Mouse (Mus musculus): ENCODE data around the gene Nipa1. TPM values are rescaled to one million over a fixed set of nuclear protein-coding genes. Genes with fewer than 3 reads are reported as not detected.

Nipa1 gene
- polyA plus RNA-seq, 1 experiment from 2014 or later, result 6.4 TPM

GRCm38 (mm10) chr7:55991858-55992257 lies 27.9 kb downstream of the Nipa1 start:
- Histone ChIP-seq H3K9me3 (no peaks in the 10 kb centered on the region), H3K4me1 (replicated peaks) (no peaks in the 10 kb centered on the region), H3K27ac (no peak overlapping the region), H3K27me3 (replicated peaks) (no peaks in the 10 kb centered on the region), H3K9ac (no peak overlapping the region), H3K4me3 (replicated peaks) (no peak overlapping the region), H3K36me3 (no peaks in the 10 kb centered on the region), H3K4me2 (replicated peaks) (no peak overlapping the region)
- 91% methylated on average over 7 of the region's 7 CpGs for WGBS
- ATAC-seq, result no peak

- no peaks in the 10 kb centered on the region for H3K9me3 ChIP-seq
Measured at GRCm38 (mm10) chr7:55991129-55991528, 28.6 kb downstream of the Nipa1 start.

GRCm38 (mm10) chr7:55986526-55987214 lies 33.1 kb downstream of the Nipa1 start:
- Histone ChIP-seq H3K9ac (no peak overlapping the region), H3K27ac (no peak overlapping the region), H3K4me1 (replicated peaks) (no peaks in the 10 kb centered on the region), H3K4me2 (replicated peaks) (peak overlapping the region; percentile 40; the same call in 1 of the 2 replicates), H3K9me3 (no peaks in the 10 kb centered on the region), H3K36me3 (no peaks in the 10 kb centered on the region), H3K4me3 (replicated peaks) (no peak overlapping the region), H3K27me3 (replicated peaks) (no peaks in the 10 kb centered on the region)
- 32% methylated on average over 13 of the region's 13 CpGs for WGBS
- peak; percentile 75 for ATAC-seq

More at GRCm38 (mm10) chr7:55991129-55991528, 28.6 kb downstream of the Nipa1 start:
- Histone ChIP-seq H3K4me3 (replicated peaks) (no peak overlapping the region), H3K9ac (no peak overlapping the region), H3K4me1 (replicated peaks) (no peaks in the 10 kb centered on the region), H3K27ac (no peak overlapping the region), H3K4me2 (replicated peaks) (no peak overlapping the region), H3K27me3 (replicated peaks) (no peaks in the 10 kb centered on the region), H3K36me3 (no peaks in the 10 kb centered on the region)
- no peak for ATAC-seq
- WGBS, result 93% methylated on average over 3 of the region's 3 CpGs

- no peak overlapping the region for H3K4me3 ChIP-seq (replicated peaks)
- H3K4me2 ChIP-seq (replicated peaks), result no peak overlapping the region
- no peak overlapping the region for H3K9ac ChIP-seq
- 75% methylated on average over 4 of the region's 4 CpGs for WGBS
- no peaks in the 10 kb centered on the region for H3K36me3 ChIP-seq
- H3K27me3 ChIP-seq (replicated peaks), result no peaks in the 10 kb centered on the region
- H3K4me1 ChIP-seq (replicated peaks), result no peaks in the 10 kb centered on the region
- ATAC-seq, result no peak
- no peak overlapping the region for H3K27ac ChIP-seq
- no peaks in the 10 kb centered on the region for H3K9me3 ChIP-seq
Measured at GRCm38 (mm10) chr7:55984754-55985153, 35.0 kb downstream of the Nipa1 start.

GRCm38 (mm10) chr7:55983107-55983506 lies 36.6 kb downstream of the Nipa1 start:
- Histone ChIP-seq H3K27me3 (replicated peaks) (no peaks in the 10 kb centered on the region), H3K27ac (no peak overlapping the region), H3K4me2 (replicated peaks) (no peak overlapping the region), H3K4me3 (replicated peaks) (no peak overlapping the region), H3K4me1 (replicated peaks) (no peaks in the 10 kb centered on the region), H3K36me3 (no peaks in the 10 kb centered on the region), H3K9ac (no peak overlapping the region), H3K9me3 (no peaks in the 10 kb centered on the region)
- no peak for ATAC-seq
- whole genome bisulfite sequencing, result 82% methylated on average over 5 of the region's 5 CpGs

- H3K4me2 ChIP-seq (replicated peaks), result no peak overlapping the region
- no peaks in the 10 kb centered on the region for H3K9me3 ChIP-seq
- H3K36me3 ChIP-seq, result no peaks in the 10 kb centered on the region
- no peak for ATAC-seq
- no peaks in the 10 kb centered on the region for H3K27me3 ChIP-seq (replicated peaks)
- no peaks in the 10 kb centered on the region for H3K4me1 ChIP-seq (replicated peaks)
- no peak overlapping the region for H3K9ac ChIP-seq
- H3K4me3 ChIP-seq (replicated peaks), result no peak overlapping the region
- 86% methylated on average over 10 of the region's 10 CpGs for WGBS
- no peak overlapping the region for H3K27ac ChIP-seq
Measured at GRCm38 (mm10) chr7:55982010-55982700, 37.6 kb downstream of the Nipa1 start.

- Histone ChIP-seq H3K9me3 (no peaks in the 10 kb centered on the region), H3K4me2 (replicated peaks) (no peak overlapping the region), H3K27ac (no peak overlapping the region), H3K9ac (no peak overlapping the region), H3K27me3 (replicated peaks) (no peaks in the 10 kb centered on the region), H3K36me3 (no peaks in the 10 kb centered on the region), H3K4me3 (replicated peaks) (no peak overlapping the region), H3K4me1 (replicated peaks) (no peaks in the 10 kb centered on the region)
- 88% methylated on average over 2 of the region's 2 CpGs for WGBS
- no peak for ATAC-seq
Measured at GRCm38 (mm10) chr7:55981511-55981910, 38.2 kb downstream of the Nipa1 start.

- no peak overlapping the region for H3K27ac ChIP-seq
- no peaks in the 10 kb centered on the region for H3K4me1 ChIP-seq (replicated peaks)
- H3K4me2 ChIP-seq (replicated peaks), result no peak overlapping the region
- no peaks in the 10 kb centered on the region for H3K36me3 ChIP-seq
- H3K9me3 ChIP-seq, result no peaks in the 10 kb centered on the region
- H3K27me3 ChIP-seq (replicated peaks), result no peaks in the 10 kb centered on the region
- no peak overlapping the region for H3K4me3 ChIP-seq (replicated peaks)
- 93% methylated on average over 2 of the region's 2 CpGs for WGBS
- no peak for ATAC-seq
- H3K9ac ChIP-seq, result no peak overlapping the region
Measured at GRCm38 (mm10) chr7:55974429-55974828, 45.3 kb downstream of the Nipa1 start.

GRCm38 (mm10) chr7:55969415-55969814 lies 50.3 kb downstream of the Nipa1 start:
- WGBS, result 80% methylated on average over 1 of the region's 1 CpGs
- H3K27me3 ChIP-seq (replicated peaks), result no peaks in the 10 kb centered on the region
- H3K4me3 ChIP-seq (replicated peaks), result no peak overlapping the region
- H3K4me2 ChIP-seq (replicated peaks), result no peak overlapping the region
- H3K9ac ChIP-seq, result no peak overlapping the region
- ATAC-seq, result no peak
- no peaks in the 10 kb centered on the region for H3K4me1 ChIP-seq (replicated peaks)
- H3K27ac ChIP-seq, result no peak overlapping the region
- no peaks in the 10 kb centered on the region for H3K36me3 ChIP-seq
- H3K9me3 ChIP-seq, result no peaks in the 10 kb centered on the region

GRCm38 (mm10) chr7:55968258-55968901 lies 51.4 kb downstream of the Nipa1 start:
- H3K27ac ChIP-seq, result no peak overlapping the region
- no peaks in the 10 kb centered on the region for H3K9me3 ChIP-seq
- peak overlapping the region; percentile 54 for H3K4me2 ChIP-seq (replicated peaks)
- ATAC-seq, result peak; percentile 79
- H3K4me1 ChIP-seq (replicated peaks), result no peaks in the 10 kb centered on the region
- H3K9ac ChIP-seq, result peak overlapping the region; percentile 23; the same call in 1 of the 2 replicates
- no peaks in the 10 kb centered on the region for H3K27me3 ChIP-seq (replicated peaks)
- H3K4me3 ChIP-seq (replicated peaks), result peak overlapping the region; percentile 32
- 30% methylated on average over 16 of the region's 16 CpGs for WGBS
- no peaks in the 10 kb centered on the region for H3K36me3 ChIP-seq

GRCm38 (mm10) chr7:55966866-55967460 lies 52.8 kb downstream of the Nipa1 start:
- H3K9me3 ChIP-seq, result no peaks in the 10 kb centered on the region
- no peaks in the 10 kb centered on the region for H3K4me1 ChIP-seq (replicated peaks)
- WGBS, result 28% methylated on average over 3 of the region's 3 CpGs
- no peaks in the 10 kb centered on the region for H3K27me3 ChIP-seq (replicated peaks)
- H3K4me2 ChIP-seq (replicated peaks), result no peak overlapping the region
- no peak overlapping the region for H3K9ac ChIP-seq
- H3K4me3 ChIP-seq (replicated peaks), result no peak overlapping the region
- no peak overlapping the region for H3K27ac ChIP-seq
- no peak for ATAC-seq
- no peaks in the 10 kb centered on the region for H3K36me3 ChIP-seq

Data from intestine, embryonic 15.5 days (tissue).